Mouse (Mus musculus) Muller cell, postnatal 12 days (primary cell): ENCODE measurements around the gene Scin.

Source experiments
- DNase-seq: peaks from one replicate; pipeline ENCODE4 v3.0.0-alpha.2; 2015; ENCODE audit errors: inconsistent ontology term

Gene Scin

DNA sequence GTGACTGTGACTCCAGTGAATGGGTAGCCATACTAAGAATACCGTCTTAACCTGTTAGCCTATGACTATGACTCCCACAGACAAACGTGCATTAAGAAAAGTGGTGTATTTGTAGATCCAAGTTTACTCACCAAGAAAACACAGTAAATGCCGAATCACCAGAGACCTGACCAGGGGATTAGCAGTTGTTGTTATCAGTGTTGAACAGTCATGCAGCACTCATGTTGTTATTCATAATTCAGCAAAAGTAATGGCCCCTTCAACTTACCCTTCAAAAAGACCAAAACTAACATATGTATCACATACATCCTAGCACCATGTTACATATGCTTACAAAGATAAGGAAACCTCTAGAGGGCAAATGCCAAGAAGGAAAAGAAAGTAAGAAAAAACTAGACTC lies 106.6 kb downstream of the Scin start:
- DNase-seq = no peak

- no peak for DNase-seq
Observed at GRCm38 (mm10) chr12:40023918-40024317, 110.1 kb downstream of the Scin start.

DNA sequence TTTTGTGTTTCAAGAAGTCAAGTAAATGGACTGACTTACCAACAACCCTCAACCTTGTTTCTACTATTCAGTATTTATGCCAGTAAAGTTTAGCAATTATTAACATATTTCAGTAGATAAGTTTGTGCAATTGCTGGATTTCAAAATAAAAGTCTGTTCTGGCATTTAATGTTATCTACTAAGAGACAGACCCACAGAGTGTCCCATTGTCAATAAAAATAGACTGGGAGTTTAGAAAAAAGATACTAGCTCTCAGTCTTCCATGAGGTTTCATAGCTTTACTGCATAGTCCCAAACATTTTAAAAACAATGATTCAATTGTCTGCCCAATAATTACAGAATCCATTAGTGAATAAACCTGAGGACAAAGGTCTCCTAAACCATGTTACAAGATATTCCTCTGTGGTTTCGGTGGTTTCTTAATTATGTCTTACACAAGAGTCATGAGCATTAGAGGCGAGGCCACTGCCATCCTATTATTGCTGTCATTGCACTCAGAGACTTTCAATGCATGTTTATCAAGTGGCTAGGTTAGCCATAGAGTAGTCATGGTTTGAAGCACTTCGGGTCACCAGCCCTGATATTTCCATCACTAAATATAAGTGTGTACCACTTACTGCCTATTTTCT lies 110.9 kb downstream of the Scin start:
- peak; percentile 59 for DNase-seq

GRCm38 (mm10) chr12:40022344-40022743 lies 111.7 kb downstream of the Scin start:
- DNase-seq = no peak

GRCm38 (mm10) chr12:40017955-40018505 lies 116.0 kb downstream of the Scin start:
- no peak for DNase-seq

DNA sequence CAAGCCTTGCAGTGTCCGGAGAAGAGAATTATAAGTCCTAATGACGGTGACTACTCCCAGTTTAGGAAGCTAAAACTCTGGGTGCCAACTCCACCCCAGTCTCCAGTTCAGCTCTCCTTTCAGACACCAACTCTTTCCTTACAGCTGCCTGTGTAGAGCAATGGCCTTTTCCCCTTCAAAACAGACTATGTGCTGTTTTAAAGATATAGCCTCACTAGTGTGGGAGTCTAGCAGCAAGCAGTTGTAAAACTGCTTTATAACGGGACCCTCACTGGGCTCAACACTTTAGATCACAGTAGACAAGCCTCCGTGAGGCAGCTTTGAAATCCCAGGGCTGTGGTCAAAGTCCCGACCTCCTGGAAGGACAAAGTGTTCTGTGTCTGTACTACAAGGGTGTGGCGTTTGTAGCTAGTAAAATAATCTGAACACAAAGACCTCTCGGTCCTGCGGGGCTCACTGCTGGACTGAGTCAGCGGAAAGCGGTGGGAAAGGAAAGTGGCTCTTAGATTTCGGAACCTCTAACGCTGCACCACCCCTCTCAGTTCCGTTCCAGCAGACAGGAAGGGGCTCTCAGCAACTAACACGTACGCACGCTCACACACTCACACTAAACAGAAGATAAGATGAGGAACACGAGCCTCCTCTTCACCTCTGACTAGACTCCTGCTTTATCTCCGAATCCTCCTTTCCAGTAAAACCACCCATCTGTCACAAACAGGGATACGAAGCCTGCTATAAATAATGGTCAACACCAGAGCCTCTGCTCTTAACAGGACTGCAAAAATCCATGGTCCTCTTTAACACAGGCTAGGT lies 117.2 kb downstream of the Scin start:
- DNase-seq = no peak

- DNase-seq = no peak
Observed at GRCm38 (mm10) chr12:40016068-40016467, 118.0 kb downstream of the Scin start.

DNA sequence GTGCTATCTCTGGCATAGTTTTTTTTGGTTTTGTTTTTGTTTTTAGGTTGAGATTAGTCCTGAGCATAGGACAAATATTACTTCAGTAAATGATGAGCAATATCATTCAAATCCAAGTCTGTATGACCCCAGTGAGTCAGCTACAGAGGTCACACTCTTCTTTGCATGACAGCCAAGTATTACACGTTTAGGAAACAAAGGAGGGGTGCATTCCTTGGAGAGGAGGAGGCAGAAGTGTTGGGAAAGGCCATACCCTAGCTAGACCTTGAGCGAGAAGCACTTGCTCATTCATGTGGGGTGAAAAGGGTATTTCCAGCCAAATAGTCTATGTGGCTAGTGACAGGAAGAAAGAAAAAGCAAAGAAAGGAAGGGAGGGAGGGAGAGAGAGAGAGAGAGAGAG lies 124.2 kb downstream of the Scin start:
- DNase-seq = peak; percentile 76
